ENCODE assay signal across 16 mouse cellular contexts in genomic region chr2:126475681-126476410, GRCm38 (mm10). TPM values are rescaled to one million over a fixed set of nuclear protein-coding genes. Genes with fewer than 3 reads are reported as not detected.
DNase-seq lines count a peak whose midpoint lies in the region; ATAC-seq and TF ChIP-seq lines count a peak whose summit lies in the region.
"Had no signal": no experiment of that assay in that cellular context is flagged by ENCODE, and none has a peak within 500 bp of the region (broad histone marks: within the 10 kb centered on the region; RNA-seq: fewer than 3 reads in every experiment).

No protein-coding gene starts in this region.

- TF ChIP-seq EP300 in liver, postnatal 0 days (IDR thresholded peaks at IDR 0.05; ENCODE audit: low read depth): no peak

- H3K4me1 ChIP-seq in spleen, adult 2 months (ENCODE audit: control insufficient read depth, insufficient read depth, insufficient read length): peaks cover 11% of the 10 kb centered on the region
- peaks cover 2% of the 10 kb centered on the region; the same call in 1 of the 2 replicates for H3K4me1 ChIP-seq in liver, postnatal 0 days (ENCODE audit: insufficient read depth)
- no peaks in the 10 kb centered on the region for H3K4me1 ChIP-seq in forebrain, postnatal 0 days (ENCODE audit: insufficient read depth)
- no peaks in the 10 kb centered on the region for H3K4me1 ChIP-seq in kidney, adult 2 months (ENCODE audit: control insufficient read depth, insufficient read depth, low read length)
- H3K4me1 ChIP-seq: midbrain, embryonic 10.5 days; stomach, embryonic 15.5 days had no signal

- 35% methylated on average over 11 of the region's 11 CpGs for WGBS in spleen, adult 2 months
- WGBS in liver, postnatal 0 days (ENCODE audit: insufficient replicate concordance): 46% methylated on average over 11 of the region's 11 CpGs
- WGBS in forebrain, postnatal 0 days: 89% methylated on average over 11 of the region's 11 CpGs
- 89% methylated on average over 11 of the region's 11 CpGs for WGBS in kidney, adult 2 months

- no peak for TF ChIP-seq CTCF in spleen, adult 2 months (IDR thresholded peaks at IDR 0.05; ENCODE audit: extremely low read depth, insufficient read depth, insufficient read length, insufficient replicate concordance)
- no peak for TF ChIP-seq CTCF in liver, postnatal 0 days (IDR thresholded peaks at IDR 0.05; ENCODE audit: low read depth)
- TF ChIP-seq CTCF in forebrain, postnatal 0 days (IDR thresholded peaks at IDR 0.05; ENCODE audit: low read depth): no peak
- TF ChIP-seq CTCF in kidney, adult 2 months (conservative IDR thresholded peaks at IDR 0.05; ENCODE audit: insufficient read depth, insufficient read length, low read depth, low read length): no peak

- no peaks in the 10 kb centered on the region for H3K9me3 ChIP-seq in liver, postnatal 0 days (ENCODE audit: low read length)
- no peaks in the 10 kb centered on the region for H3K9me3 ChIP-seq in forebrain, postnatal 0 days (ENCODE audit: low read length)
- H3K9me3 ChIP-seq: liver, embryonic 15.5 days; midbrain, embryonic 10.5 days; stomach, embryonic 15.5 days had no signal

- H3K4me2 ChIP-seq in liver, postnatal 0 days (ENCODE audit: low read depth, low read length): no peak overlapping the region
- no peak overlapping the region for H3K4me2 ChIP-seq in forebrain, postnatal 0 days (ENCODE audit: low read depth)
- H3K4me2 ChIP-seq: liver, embryonic 15.5 days; stomach, embryonic 15.5 days had no signal

- H3K27me3 ChIP-seq in spleen, adult 2 months (ENCODE audit: control insufficient read depth, insufficient read depth, low read length): no peaks in the 10 kb centered on the region
- no peaks in the 10 kb centered on the region for H3K27me3 ChIP-seq in liver, postnatal 0 days (ENCODE audit: insufficient read depth, low read length)
- H3K27me3 ChIP-seq in forebrain, postnatal 0 days (ENCODE audit: insufficient read depth, low read length): no peaks in the 10 kb centered on the region
- no peaks in the 10 kb centered on the region for H3K27me3 ChIP-seq in kidney, adult 2 months (replicated peaks; ENCODE audit: control insufficient read depth, insufficient read depth, low read length)
- H3K27me3 ChIP-seq: liver, embryonic 15.5 days; stomach, embryonic 15.5 days had no signal

- H3K27ac ChIP-seq in spleen, adult 2 months (ENCODE audit: insufficient read depth, low read length): peak overlapping the region; percentile 67
- H3K27ac ChIP-seq in liver, postnatal 0 days (ENCODE audit: low read depth): 0 out of 2 replicates have a peak overlapping the region, but pooled peaks have one; percentile 37
- no peak overlapping the region for H3K27ac ChIP-seq in forebrain, postnatal 0 days (ENCODE audit: low read depth, low read length)
- H3K27ac ChIP-seq in kidney, adult 2 months (ENCODE audit: insufficient read depth, low read depth, low read length): no peak overlapping the region
- H3K27ac ChIP-seq: layer of hippocampus, adult 2 months; liver, embryonic 15.5 days; midbrain, embryonic 10.5 days; stomach, embryonic 15.5 days had no signal

- H3K9ac ChIP-seq in liver, postnatal 0 days (replicated peaks): no peak overlapping the region
- no peak overlapping the region for H3K9ac ChIP-seq in forebrain, postnatal 0 days
- H3K9ac ChIP-seq: liver, embryonic 15.5 days; stomach, embryonic 15.5 days had no signal

- no peaks in the 10 kb centered on the region for H3K36me3 ChIP-seq in spleen, adult 2 months (ENCODE audit: control insufficient read depth, insufficient read depth, low read length)
- no peaks in the 10 kb centered on the region for H3K36me3 ChIP-seq in liver, postnatal 0 days (replicated peaks; ENCODE audit: insufficient read depth, low read length)
- H3K36me3 ChIP-seq in forebrain, postnatal 0 days (ENCODE audit: insufficient read depth): no peaks in the 10 kb centered on the region
- H3K36me3 ChIP-seq in kidney, adult 2 months (ENCODE audit: control insufficient read depth, insufficient read depth, low read length): no peaks in the 10 kb centered on the region
- H3K36me3 ChIP-seq: liver, embryonic 15.5 days; midbrain, embryonic 10.5 days; stomach, embryonic 15.5 days had no signal

- peak in 1 of 2 experiments; percentile 18 for DNase-seq in spleen, adult 2 months (ENCODE audit: low read depth in 1 of 2, low spot score in 2 of 2)
- DNase-seq in spleen, postnatal 14 days (ENCODE audit: low spot score in 2 of 2): no peak
- peak; percentile 91 for DNase-seq in MEL-GATA-1-ER (ENCODE audit: extremely low read depth, low read depth)
- DNase-seq in liver, postnatal 0 days: no peak
- peak; percentile 40 for DNase-seq in thymus, postnatal 25 days
- no peak for DNase-seq in forebrain, postnatal 0 days
- DNase-seq in kidney, adult 2 months: no peak
- DNase-seq: adrenal gland, adult 8-10 months; cerebellum, postnatal 10 days; right cerebral cortex, postnatal 25 days had no signal

- peak; percentile 36; the same call in 1 of the 2 replicates for ATAC-seq in liver, postnatal 0 days
- ATAC-seq in forebrain, postnatal 0 days: no peak

- TF ChIP-seq POLR2A in spleen, adult 2 months (IDR thresholded peaks at IDR 0.05; ENCODE audit: low read depth, low read length): no peak
- TF ChIP-seq POLR2A in kidney, adult 2 months (IDR thresholded peaks at IDR 0.05; ENCODE audit: low read depth, low read length): no peak

- H3K4me3 ChIP-seq in spleen, adult 2 months (ENCODE audit: extremely low read depth, insufficient read depth, insufficient read length): no peak overlapping the region; the same call in 1 of the 2 replicates
- no peak overlapping the region for H3K4me3 ChIP-seq in liver, postnatal 0 days (ENCODE audit: low read depth, low read length)
- H3K4me3 ChIP-seq in forebrain, postnatal 0 days (ENCODE audit: low read depth, low read length): no peak overlapping the region
- no peak overlapping the region for H3K4me3 ChIP-seq in kidney, adult 2 months (ENCODE audit: insufficient read depth, low read depth, low read length)
- H3K4me3 ChIP-seq: erythroblast, embryonic 14.5 days; layer of hippocampus, adult 2 months; liver, embryonic 15.5 days; midbrain, embryonic 10.5 days; myocyte; stomach, embryonic 15.5 days had no signal

RNA-seq across cellular contexts. Expression of gene Atp8b4, which starts 24.6 kb away (rescaled TPM):
- polyA plus RNA-seq in spleen, adult 2 months (2012; rRNA removed): 2.1 and 2.5 TPM in 2 replicates
- polyA plus RNA-seq in liver, postnatal 0 days (2015; fragmentation: Nextera tagmentation; extraction: Ambion mirVana): 3.4 and 5.2 TPM in 2 replicates
- 0.08 TPM in 1 of 2 replicates, not detected in the other for total RNA-seq in forebrain, postnatal 0 days (2014; rRNA removed)
- polyA plus RNA-seq in forebrain, postnatal 0 days (2015; fragmentation: Nextera tagmentation; extraction: Ambion mirVana): 0.03 and 0.11 TPM in 2 replicates
- polyA plus RNA-seq in kidney, adult 2 months (2012; rRNA removed): 0.81 and 0.97 TPM in 2 replicates
- total RNA-seq: layer of hippocampus, adult 2 months had no signal
- polyA plus RNA-seq: erythroblast, embryonic 14.5 days had no signal

Comparison
In these comparisons a context has a peak if more than half of its experiments do, and no peak if none do; other contexts are left out.
1. DNase-seq: peak in MEL-GATA-1-ER (single experiment) and thymus, postnatal 25 days (single experiment); none in spleen, postnatal 14 days (0 of 2), liver, postnatal 0 days (single experiment), forebrain, postnatal 0 days (single experiment) and kidney, adult 2 months (single experiment).
2. H3K27ac ChIP-seq: peak in spleen, adult 2 months (single experiment) and liver, postnatal 0 days (single experiment); none in forebrain, postnatal 0 days (single experiment) and kidney, adult 2 months (single experiment).